Mouse (Mus musculus): ENCODE results near the gene Taar4. TPM values are rescaled to one million over a fixed set of nuclear protein-coding genes. Genes with fewer than 3 reads are reported as not detected.

Gene Taar4
- total RNA-seq, 2 experiments from 2014 or later: not detected

DNA sequence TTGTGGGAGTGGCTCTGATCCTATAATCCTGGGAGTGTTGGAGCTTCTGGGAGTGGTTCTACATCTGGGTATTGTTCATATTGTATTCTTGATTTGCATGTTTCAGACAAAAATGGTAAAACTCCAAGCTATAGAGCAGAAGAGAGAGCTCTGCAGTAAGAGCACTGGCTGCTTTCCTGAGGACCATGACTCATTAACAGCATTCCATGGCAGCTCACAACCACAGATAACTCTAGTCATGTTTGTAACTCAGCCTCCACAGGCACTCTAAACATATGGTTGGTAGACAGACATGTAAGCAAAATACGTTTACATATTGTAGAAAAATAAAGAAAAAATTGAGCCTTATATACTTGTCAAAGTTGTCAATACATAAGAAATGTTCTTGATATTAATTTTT is 46.1 kb downstream of the Taar4 start:
- no peak for ATAC-seq (ENCODE audit: poor library complexity, severe bottlenecking)

DNA sequence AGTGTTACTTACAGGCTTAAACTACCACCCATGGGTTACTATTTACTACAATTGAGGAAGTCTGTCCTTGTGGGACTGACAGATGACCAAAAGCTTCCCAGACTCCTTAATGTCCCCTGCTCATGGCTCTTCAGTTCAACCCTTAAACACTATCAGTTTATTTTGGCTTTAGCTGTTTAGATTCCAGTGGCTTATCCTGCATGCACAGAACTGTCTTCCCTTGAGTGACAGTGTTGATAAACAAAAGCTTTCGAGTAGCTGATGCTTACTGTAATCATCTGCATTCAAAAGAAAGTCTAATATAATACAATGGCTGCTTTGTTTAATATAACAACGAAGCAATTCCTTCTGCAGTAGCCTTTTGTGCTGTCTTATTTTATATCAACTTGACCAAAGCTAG is 46.7 kb downstream of the Taar4 start:
- ATAC-seq (ENCODE audit: poor library complexity, severe bottlenecking): no peak

DNA sequence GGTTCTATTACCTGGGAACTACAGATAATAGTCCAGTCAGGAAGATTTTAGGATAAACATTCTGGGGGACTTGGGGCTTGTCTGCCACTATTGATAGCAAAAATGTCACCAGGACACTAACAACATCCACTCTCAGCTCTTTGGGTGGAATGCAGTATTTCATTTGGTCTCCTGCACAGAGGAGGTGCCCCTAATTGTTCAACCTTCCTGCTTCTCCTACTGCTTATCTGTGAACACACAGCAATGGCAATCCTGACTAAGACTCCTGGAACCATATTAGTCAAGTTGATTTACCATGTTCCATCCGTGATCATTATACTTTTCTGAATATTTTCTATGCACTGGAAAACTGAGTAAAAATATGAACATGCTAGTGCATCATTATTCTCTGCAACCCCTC is 47.8 kb downstream of the Taar4 start:
- no peak for ATAC-seq (ENCODE audit: poor library complexity, severe bottlenecking)

Other genes with a start within 250 kb of the Taar4 start
- 3,100 and 3,214 TPM in 2 replicates for gene Rps12, start 173.2 kb upstream of the Taar4 start, total RNA-seq (2015)
- 812 and 986 TPM in 2 replicates for gene Rps12, start 173.2 kb upstream of the Taar4 start, total RNA-seq (2017)
- gene Slc18b1, start 163.5 kb upstream of the Taar4 start, total RNA-seq (2015): 0.18 and 0.34 TPM in 2 replicates
- 0.37 TPM in 1 of 2 replicates, not detected in the other for gene Slc18b1, start 163.5 kb upstream of the Taar4 start, total RNA-seq (2017)
- 2.2 and 4.3 TPM in 2 replicates for gene Vnn3, start 109.0 kb upstream of the Taar4 start, total RNA-seq (2015)
- 7.4 and 11.0 TPM in 2 replicates for gene Vnn3, start 109.0 kb upstream of the Taar4 start, total RNA-seq (2017)
- gene Vnn1, start 65.8 kb upstream of the Taar4 start, total RNA-seq (2015): not detected in 2 replicates
- gene Vnn1, start 65.8 kb upstream of the Taar4 start, total RNA-seq (2017): not detected in 2 replicates
- gene Taar1, start 40.1 kb upstream of the Taar4 start, total RNA-seq (2015): not detected in 2 replicates
- not detected in 2 replicates for gene Taar1, start 40.1 kb upstream of the Taar4 start, total RNA-seq (2017)
- not detected in 2 replicates for gene Taar2, start 21.9 kb upstream of the Taar4 start, total RNA-seq (2015)
- not detected in 2 replicates for gene Taar2, start 21.9 kb upstream of the Taar4 start, total RNA-seq (2017)
- gene Taar3, start 10.9 kb upstream of the Taar4 start, total RNA-seq (2015): not detected in 2 replicates
- gene Taar3, start 10.9 kb upstream of the Taar4 start, total RNA-seq (2017): not detected in 2 replicates
- gene Taar5, start 10.2 kb downstream of the Taar4 start, total RNA-seq (2015): not detected in 2 replicates
- not detected in 2 replicates for gene Taar5, start 10.2 kb downstream of the Taar4 start, total RNA-seq (2017)
- not detected in 2 replicates for gene Taar6, start 25.2 kb downstream of the Taar4 start, total RNA-seq (2015)
- gene Taar6, start 25.2 kb downstream of the Taar4 start, total RNA-seq (2017): not detected in 2 replicates
- gene Taar7a, start 33.0 kb downstream of the Taar4 start, total RNA-seq (2015): not detected in 2 replicates
- gene Taar7a, start 33.0 kb downstream of the Taar4 start, total RNA-seq (2017): not detected in 2 replicates
- gene Taar7b, start 39.4 kb downstream of the Taar4 start, total RNA-seq (2015): not detected in 2 replicates
- gene Taar7b, start 39.4 kb downstream of the Taar4 start, total RNA-seq (2017): not detected in 2 replicates
- not detected in 2 replicates for gene Taar7d, start 66.7 kb downstream of the Taar4 start, total RNA-seq (2015)
- not detected in 2 replicates for gene Taar7d, start 66.7 kb downstream of the Taar4 start, total RNA-seq (2017)
- not detected in 2 replicates for gene Taar7e, start 77.1 kb downstream of the Taar4 start, total RNA-seq (2015)
- not detected in 2 replicates for gene Taar7e, start 77.1 kb downstream of the Taar4 start, total RNA-seq (2017)
- not detected in 2 replicates for gene Taar7f, start 89.0 kb downstream of the Taar4 start, total RNA-seq (2015)
- not detected in 2 replicates for gene Taar7f, start 89.0 kb downstream of the Taar4 start, total RNA-seq (2017)
- not detected in 2 replicates for gene Taar8a, start 116.0 kb downstream of the Taar4 start, total RNA-seq (2015)
- gene Taar8a, start 116.0 kb downstream of the Taar4 start, total RNA-seq (2017): not detected in 2 replicates
- gene Taar8b, start 131.8 kb downstream of the Taar4 start, total RNA-seq (2015): not detected in 2 replicates
- not detected in 2 replicates for gene Taar8b, start 131.8 kb downstream of the Taar4 start, total RNA-seq (2017)
- not detected in 2 replicates for gene Taar8c, start 141.4 kb downstream of the Taar4 start, total RNA-seq (2015)
- not detected in 2 replicates for gene Taar8c, start 141.4 kb downstream of the Taar4 start, total RNA-seq (2017)
- gene Taar9, start 149.0 kb downstream of the Taar4 start, total RNA-seq (2015): not detected in 2 replicates
- not detected in 2 replicates for gene Taar9, start 149.0 kb downstream of the Taar4 start, total RNA-seq (2017)
- 163 and 174 TPM in 2 replicates for gene Stx7, start 188.8 kb downstream of the Taar4 start, total RNA-seq (2015)
- 174 and 189 TPM in 2 replicates for gene Stx7, start 188.8 kb downstream of the Taar4 start, total RNA-seq (2017)

All from megakaryocyte, adult 5-6 weeks (primary cell).